Mouse (Mus musculus): ENCODE results near the gene Sema4a. TPM values are rescaled to one million over a fixed set of nuclear protein-coding genes. Genes with fewer than 3 reads are reported as not detected.
A peak's percentile ranks its signal among the peaks of the same experiment; 100 is the strongest.

The Sema4a gene
- polyA plus RNA-seq, 1 experiment = 68.9 TPM

DNA sequence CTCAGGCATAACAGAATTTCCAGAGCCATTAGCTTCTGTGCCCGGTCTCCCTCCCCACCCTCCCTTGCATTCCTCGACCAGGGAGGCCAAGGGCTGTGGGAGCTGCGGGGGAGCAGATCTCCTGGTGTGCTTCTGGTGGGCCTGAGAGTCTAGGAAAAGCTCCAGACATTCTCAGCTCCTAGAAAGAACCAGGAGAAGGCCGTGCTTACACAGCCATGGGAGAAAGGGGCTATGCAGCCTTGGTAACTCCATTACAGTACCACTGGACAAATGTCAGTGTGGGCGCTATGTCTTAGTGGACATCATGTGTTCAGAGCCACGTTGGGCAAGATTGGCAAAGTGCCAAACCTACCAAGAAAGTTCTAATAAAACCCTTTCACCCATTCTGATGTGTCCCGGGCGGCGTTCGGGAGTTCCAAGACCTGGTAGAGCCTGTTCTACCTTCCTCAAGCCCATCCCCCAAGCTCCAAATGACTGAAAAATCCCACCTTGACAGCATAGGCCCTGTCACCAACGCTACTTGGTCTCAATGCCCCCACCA is 41.1 kb upstream of the Sema4a start:
- peak overlapping the region; percentile 65 for H3K27ac ChIP-seq (ENCODE audit: insufficient read depth, low read length)

GRCm38 (mm10) chr3:88501366-88502030 is 40.5 kb upstream of the Sema4a start:
- no peak for TF ChIP-seq CTCF (IDR thresholded peaks at IDR 0.05; ENCODE audit: extremely low read depth, insufficient read depth, low read length)
- H3K27ac ChIP-seq (ENCODE audit: insufficient read depth, low read length) = peak overlapping the region; percentile 65; the same call in 1 of the 2 replicates
- H3K4me1 ChIP-seq (ENCODE audit: control insufficient read depth, insufficient read depth, low read length) = peaks cover 2% of the 10 kb centered on the region
- peak overlapping the region; percentile 89 for H3K4me3 ChIP-seq (ENCODE audit: insufficient read depth, low read length)

More for the DNA sequence above, 41.1 kb upstream of the Sema4a start:
- no peak for TF ChIP-seq POLR2A (IDR thresholded peaks at IDR 0.05; ENCODE audit: extremely low read depth, insufficient read depth, low read length)
- no peak for TF ChIP-seq CTCF (IDR thresholded peaks at IDR 0.05; ENCODE audit: extremely low read depth, insufficient read depth, low read length)
- H3K4me3 ChIP-seq (ENCODE audit: insufficient read depth, low read length) = peak overlapping the region; percentile 89
- H3K4me1 ChIP-seq (ENCODE audit: control insufficient read depth, insufficient read depth, low read length) = peaks cover 2% of the 10 kb centered on the region

GRCm38 (mm10) chr3:88500655-88501365 is 39.8 kb upstream of the Sema4a start:
- Histone ChIP-seq H3K27ac (ENCODE audit: insufficient read depth, low read length) (no peak overlapping the region), H3K4me1 (ENCODE audit: control insufficient read depth, insufficient read depth, low read length) (peaks cover 2% of the 10 kb centered on the region), H3K4me3 (ENCODE audit: insufficient read depth, low read length) (peak overlapping the region; percentile 89; the same call in 1 of the 2 replicates)
- TF ChIP-seq POLR2A (IDR thresholded peaks at IDR 0.05; ENCODE audit: extremely low read depth, insufficient read depth, low read length) = no peak
- TF ChIP-seq CTCF (IDR thresholded peaks at IDR 0.05; ENCODE audit: extremely low read depth, insufficient read depth, low read length) = no peak

GRCm38 (mm10) chr3:88500087-88500486 is 39.1 kb upstream of the Sema4a start:
- TF ChIP-seq CTCF (IDR thresholded peaks at IDR 0.05; ENCODE audit: extremely low read depth, insufficient read depth, low read length) (no peak), POLR2A (IDR thresholded peaks at IDR 0.05; ENCODE audit: extremely low read depth, insufficient read depth, low read length) (no peak)
- H3K27ac ChIP-seq (ENCODE audit: insufficient read depth, low read length) = no peak overlapping the region
- H3K4me1 ChIP-seq (ENCODE audit: control insufficient read depth, insufficient read depth, low read length) = peaks cover 5% of the 10 kb centered on the region
- H3K4me3 ChIP-seq (ENCODE audit: insufficient read depth, low read length) = no peak overlapping the region; the same call in 1 of the 2 replicates

GRCm38 (mm10) chr3:88499580-88499979 is 38.6 kb upstream of the Sema4a start:
- Histone ChIP-seq H3K4me3 (ENCODE audit: insufficient read depth, low read length) (no peak overlapping the region), H3K27ac (ENCODE audit: insufficient read depth, low read length) (no peak overlapping the region), H3K4me1 (ENCODE audit: control insufficient read depth, insufficient read depth, low read length) (peaks cover 7% of the 10 kb centered on the region)
- TF ChIP-seq CTCF (IDR thresholded peaks at IDR 0.05; ENCODE audit: extremely low read depth, insufficient read depth, low read length) (no peak), POLR2A (IDR thresholded peaks at IDR 0.05; ENCODE audit: extremely low read depth, insufficient read depth, low read length) (no peak)

DNA sequence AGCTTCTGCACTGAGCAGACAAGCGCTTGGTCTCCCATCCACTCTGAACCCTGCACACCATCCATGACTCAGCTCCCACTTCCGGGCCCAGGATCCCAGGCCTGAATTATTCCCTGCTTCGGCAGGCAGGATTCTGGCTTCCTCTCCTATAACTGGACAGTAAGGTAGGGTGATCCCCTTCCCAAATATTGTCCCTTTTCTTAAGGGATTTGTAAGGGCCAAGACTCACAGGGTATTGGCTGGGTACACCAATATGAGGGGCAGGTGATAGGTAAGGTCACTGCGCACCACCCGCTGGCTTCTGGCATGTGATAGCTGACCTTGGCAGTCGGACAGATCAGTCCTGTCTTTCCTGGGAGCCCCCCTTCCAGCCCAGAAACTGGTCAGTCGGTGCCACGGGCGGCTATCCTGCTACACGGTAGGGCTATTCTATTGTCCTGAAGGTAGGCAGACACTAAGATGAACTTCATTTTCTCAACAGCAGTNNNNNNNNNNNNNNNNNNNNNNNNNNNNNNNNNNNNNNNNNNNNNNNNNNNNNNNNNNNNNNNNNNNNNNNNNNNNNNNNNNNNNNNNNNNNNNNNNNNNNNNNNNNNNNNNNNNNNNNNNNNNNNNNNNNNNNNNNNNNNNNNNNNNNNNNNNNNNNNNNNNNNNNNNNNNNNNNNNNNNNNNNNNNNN is 34.9 kb upstream of the Sema4a start:
- no peak overlapping the region for H3K27ac ChIP-seq (ENCODE audit: insufficient read depth, low read length)
- peaks cover 17% of the 10 kb centered on the region for H3K4me1 ChIP-seq (ENCODE audit: control insufficient read depth, insufficient read depth, low read length)
- TF ChIP-seq CTCF (IDR thresholded peaks at IDR 0.05; ENCODE audit: extremely low read depth, insufficient read depth, low read length) = no peak
- no peak for TF ChIP-seq POLR2A (IDR thresholded peaks at IDR 0.05; ENCODE audit: extremely low read depth, insufficient read depth, low read length)
- no peak overlapping the region for H3K4me3 ChIP-seq (ENCODE audit: insufficient read depth, low read length)

DNA sequence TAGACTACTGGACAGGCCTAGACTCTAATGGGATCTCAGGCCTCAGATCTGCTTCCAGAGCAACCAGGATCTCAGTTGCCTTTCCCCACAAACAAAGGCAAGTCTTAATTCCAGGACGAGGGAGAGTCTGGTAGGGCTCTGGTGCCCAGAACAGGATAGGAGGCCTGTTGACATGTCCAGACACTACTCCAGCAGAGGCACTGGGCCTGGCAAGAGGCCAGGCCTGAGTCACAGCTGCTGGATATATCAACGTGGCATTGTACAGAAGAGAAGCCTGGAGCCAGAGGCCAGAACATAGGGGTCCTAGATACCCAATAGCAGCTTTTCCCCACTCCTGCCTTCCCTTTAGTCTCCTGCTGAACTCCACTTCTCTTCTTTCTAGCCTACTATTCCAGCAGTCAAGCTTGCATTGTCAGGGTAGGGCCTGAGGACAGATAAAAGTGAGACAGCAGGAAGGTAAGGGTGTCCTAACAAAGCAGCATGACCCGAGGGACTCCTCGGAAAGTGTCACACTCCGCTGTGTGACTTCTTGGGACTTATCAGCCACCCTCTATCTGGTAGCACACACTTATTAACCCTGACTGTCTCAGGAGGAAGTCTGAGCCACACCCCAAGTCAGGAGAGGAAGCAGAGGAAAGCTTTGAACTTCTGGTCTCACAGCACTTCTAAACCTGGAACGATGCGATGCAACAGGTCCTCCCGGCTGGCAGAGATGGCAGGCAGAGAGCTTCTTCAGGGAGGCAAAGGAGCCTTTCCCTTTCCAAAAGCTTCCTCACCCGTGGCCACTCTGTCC is 34.0 kb upstream of the Sema4a start:
- 0 out of 2 replicates have a peak overlapping the region, but pooled peaks have one; percentile 7 for H3K27ac ChIP-seq (ENCODE audit: insufficient read depth, low read length)
- H3K4me1 ChIP-seq (ENCODE audit: control insufficient read depth, insufficient read depth, low read length) = peaks cover 18% of the 10 kb centered on the region
- H3K4me3 ChIP-seq (ENCODE audit: insufficient read depth, low read length) = no peak overlapping the region
- TF ChIP-seq POLR2A (IDR thresholded peaks at IDR 0.05; ENCODE audit: extremely low read depth, insufficient read depth, low read length) (no peak), CTCF (IDR thresholded peaks at IDR 0.05; ENCODE audit: extremely low read depth, insufficient read depth, low read length) (no peak)

GRCm38 (mm10) chr3:88493706-88494582 is 33.0 kb upstream of the Sema4a start:
- Histone ChIP-seq H3K27ac (ENCODE audit: insufficient read depth, low read length) (0 out of 2 replicates have a peak overlapping the region, but pooled peaks have one; percentile 80), H3K4me1 (ENCODE audit: control insufficient read depth, insufficient read depth, low read length) (peaks cover 20% of the 10 kb centered on the region)
- TF ChIP-seq CTCF (IDR thresholded peaks at IDR 0.05; ENCODE audit: extremely low read depth, insufficient read depth, low read length) = no peak
- no peak for TF ChIP-seq POLR2A (IDR thresholded peaks at IDR 0.05; ENCODE audit: extremely low read depth, insufficient read depth, low read length)

More at GRCm38 (mm10) chr3:88493706-88494582, 33.0 kb upstream of the Sema4a start:
- H3K4me3 ChIP-seq (ENCODE audit: insufficient read depth, low read length) = no peak overlapping the region
